Mouse (Mus musculus) forebrain, embryonic 12.5 days (tissue): ENCODE measurements around the gene Rufy1. TPM values are rescaled to one million over a fixed set of nuclear protein-coding genes. Genes with fewer than 3 reads are reported as not detected.

Experiments
- ATAC-seq: fragments of 200-750 bp; cut with Nextera tagmentation; 2 replicates; pipeline ENCODE4 v1.8.0; 2017; ENCODE audit warnings: moderate TSS enrichment; ENCODE audit not compliant: low FRiP score
- H3K27ac ChIP-seq: fragments of 300-500 bp; sonication (generic); 2 replicates; pipeline ENCODE4 v1.5.1; 2016; ENCODE audit warnings: mild to moderate bottlenecking
- H3K27me3 ChIP-seq: fragments of 300-500 bp; sonication (generic); 2 replicates; pipeline ENCODE4 v1.6.1; 2016; ENCODE audit warnings: mild to moderate bottlenecking
- H3K36me3 ChIP-seq: fragments of 300-500 bp; sonication (generic); replicated peaks from 2 replicates; pipeline ENCODE4 v1.6.1; 2016; ENCODE audit warnings: mild to moderate bottlenecking
- H3K4me1 ChIP-seq: fragments of 300-500 bp; sonication (generic); 2 replicates; pipeline ENCODE4 v1.6.1; 2016
- H3K4me2 ChIP-seq: fragments of 300-500 bp; sonication (generic); 2 replicates; pipeline ENCODE4 v1.6.1; 2016; ENCODE audit warnings: mild to moderate bottlenecking, moderate library complexity
- H3K4me3 ChIP-seq: fragments of 300-500 bp; sonication (generic); replicated peaks from 2 replicates; pipeline ENCODE4 v1.5.1; 2016; ENCODE audit warnings: mild to moderate bottlenecking
- H3K9ac ChIP-seq: fragments of 300-500 bp; sonication (generic); 2 replicates; pipeline ENCODE4 v1.6.1; 2016; ENCODE audit warnings: mild to moderate bottlenecking
- H3K9me3 ChIP-seq: fragments of 300-500 bp; sonication (generic); 2 replicates; pipeline ENCODE4 v1.6.1; 2016
- WGBS: fragments of 180-500 bp; shearing (Covaris S2); methylation state at CpG from one replicate; pipeline ENCODE4 v1.1.7; 2016; 5-methylcytosine and 5-hydroxymethylcytosine counted together
- polyA plus RNA-seq: library from polyadenylated mRNA; unstranded; fragments of >200 nt; fragmentation: Nextera tagmentation; extraction: Ambion mirVana; gene quantifications from 2 replicates; pipeline ENCODE4 v1.2.1, GENCODE M21; 2016

The Rufy1 gene
- polyA plus RNA-seq: 30.7 and 31.5 TPM in 2 replicates

DNA sequence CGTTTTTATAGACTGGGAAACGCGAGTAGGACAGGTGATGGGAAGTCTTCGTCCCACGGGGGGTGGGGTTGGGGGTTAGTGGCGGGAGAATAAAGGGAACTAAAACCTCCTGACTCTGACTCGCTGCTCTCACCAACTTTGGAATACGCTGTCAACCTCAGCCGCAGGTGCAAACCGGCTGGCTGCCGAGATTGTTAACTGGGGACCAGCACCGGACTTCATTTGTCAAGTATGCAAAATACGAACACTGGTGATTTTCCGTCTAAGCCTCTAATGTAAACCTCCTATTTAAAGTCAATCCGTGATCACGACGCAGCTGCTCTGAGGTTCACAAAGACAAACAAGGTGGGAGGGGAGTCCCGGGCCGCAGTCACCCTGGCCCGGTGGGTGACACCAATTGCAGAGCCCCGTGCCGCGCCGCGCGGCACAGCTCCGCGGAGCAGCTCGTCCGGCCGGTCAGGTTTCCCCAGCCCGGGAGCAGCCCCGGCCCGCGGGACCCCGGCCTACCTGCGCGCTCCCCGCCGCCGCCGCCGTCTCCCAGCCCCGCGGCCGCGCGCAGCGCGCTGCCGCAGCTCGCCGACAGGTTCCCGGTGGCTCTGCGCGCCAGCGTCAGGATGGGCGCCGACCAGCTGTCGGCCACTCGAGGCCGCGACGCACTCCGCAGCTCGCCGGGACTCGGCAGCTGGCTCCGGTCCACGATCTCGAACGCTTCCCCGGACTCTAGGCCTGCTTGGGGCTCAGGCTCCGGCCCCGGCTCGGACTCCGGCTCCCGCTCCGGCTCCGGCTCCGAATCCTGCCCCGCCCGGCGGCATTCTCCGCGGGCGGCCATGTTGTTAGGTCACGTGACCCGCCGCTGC is at the start of gene Rufy1:
Rufy1 (minus strand) TSS at position 849 of the 857 bp plus-strand sequence.
- H3K9me3 ChIP-seq: no peaks in the 10 kb centered on the region
- H3K36me3 ChIP-seq: no peaks in the 10 kb centered on the region
- peak within 1 kb of the TSS; percentile 93 for H3K27ac ChIP-seq
- peak within 1 kb of the TSS; percentile 85 for H3K9ac ChIP-seq
- peaks cover 7% of the 10 kb centered on the region; the same call in 1 of the 2 replicates for H3K4me1 ChIP-seq
- peak; percentile 88 for ATAC-seq
- H3K4me3 ChIP-seq: peak within 1 kb of the TSS; percentile 73
- no peaks in the 10 kb centered on the region for H3K27me3 ChIP-seq
- under 1% methylated on average over 90 of the region's 90 CpGs for WGBS
- peak within 1 kb of the TSS; percentile 57 for H3K4me2 ChIP-seq

DNA sequence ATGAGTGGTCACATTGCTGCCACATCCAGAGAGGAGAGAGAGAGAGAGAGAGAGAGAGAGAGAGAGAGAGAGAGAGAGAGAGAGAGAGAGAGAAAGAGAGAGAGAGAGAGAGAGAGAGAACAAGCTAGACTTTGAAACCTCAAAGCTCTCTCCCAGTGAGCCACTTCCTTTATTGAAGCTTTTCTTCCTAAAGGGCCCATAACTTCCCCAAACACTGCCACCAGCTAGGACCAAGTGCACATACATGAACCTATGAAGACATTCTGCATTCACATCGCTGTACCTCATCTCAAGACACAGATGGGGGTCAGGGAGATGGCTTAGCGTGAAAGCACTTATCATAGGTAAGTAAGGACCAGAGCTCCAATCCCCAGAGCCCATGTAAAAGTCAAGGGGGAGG is 47.1 kb upstream of the Rufy1 start:
- H3K9me3 ChIP-seq: no peaks in the 10 kb centered on the region
- 0 out of 2 replicates have a peak, but pooled peaks cover 3% of the 10 kb centered on the region for H3K27me3 ChIP-seq
- H3K4me2 ChIP-seq: no peak overlapping the region
- no peak overlapping the region for H3K4me3 ChIP-seq
- no peaks in the 10 kb centered on the region for H3K36me3 ChIP-seq
- no peak for ATAC-seq
- H3K27ac ChIP-seq: no peak overlapping the region
- 90% methylated on average over 2 of the region's 2 CpGs for WGBS
- H3K9ac ChIP-seq: no peak overlapping the region
- H3K4me1 ChIP-seq: peaks cover 22% of the 10 kb centered on the region

DNA sequence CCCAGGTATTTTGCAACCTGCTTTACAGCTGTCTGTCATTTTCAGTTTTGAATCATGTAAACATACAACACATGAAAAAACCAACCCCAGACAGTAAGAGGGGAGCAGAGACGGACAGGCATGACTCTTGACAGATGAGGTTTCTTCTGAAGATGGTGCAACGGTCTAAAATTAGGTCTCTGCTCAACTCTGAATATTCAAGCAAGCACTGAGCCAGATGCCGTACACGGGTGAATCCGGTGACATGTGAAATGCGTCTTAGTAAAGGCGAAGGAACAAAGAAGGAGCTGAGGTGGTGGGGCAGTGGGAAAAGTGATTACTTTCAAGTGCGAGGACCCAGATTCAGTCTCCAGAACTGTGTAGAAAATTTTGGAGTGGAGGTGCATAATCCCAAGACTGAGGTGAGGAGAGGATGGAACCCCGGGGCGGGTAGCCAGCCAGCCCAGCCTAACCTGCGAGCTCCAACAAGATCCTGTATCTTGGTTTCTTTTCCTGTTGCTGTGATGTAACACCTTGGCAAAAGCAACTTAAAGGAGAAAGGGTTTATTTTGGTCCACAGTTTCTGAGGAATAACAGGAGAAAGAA is 46.7 kb upstream of the Rufy1 start:
- H3K27ac ChIP-seq: peak overlapping the region; percentile 38; the same call in 1 of the 2 replicates
- no peak overlapping the region for H3K9ac ChIP-seq
- 0 out of 2 replicates have a peak, but pooled peaks cover 3% of the 10 kb centered on the region for H3K27me3 ChIP-seq
- WGBS: 73% methylated on average over 11 of the region's 11 CpGs
- H3K4me1 ChIP-seq: peaks cover 19% of the 10 kb centered on the region
- H3K36me3 ChIP-seq: no peaks in the 10 kb centered on the region
- no peak overlapping the region for H3K4me3 ChIP-seq
- no peaks in the 10 kb centered on the region for H3K9me3 ChIP-seq
- no peak for ATAC-seq
- no peak overlapping the region for H3K4me2 ChIP-seq

DNA sequence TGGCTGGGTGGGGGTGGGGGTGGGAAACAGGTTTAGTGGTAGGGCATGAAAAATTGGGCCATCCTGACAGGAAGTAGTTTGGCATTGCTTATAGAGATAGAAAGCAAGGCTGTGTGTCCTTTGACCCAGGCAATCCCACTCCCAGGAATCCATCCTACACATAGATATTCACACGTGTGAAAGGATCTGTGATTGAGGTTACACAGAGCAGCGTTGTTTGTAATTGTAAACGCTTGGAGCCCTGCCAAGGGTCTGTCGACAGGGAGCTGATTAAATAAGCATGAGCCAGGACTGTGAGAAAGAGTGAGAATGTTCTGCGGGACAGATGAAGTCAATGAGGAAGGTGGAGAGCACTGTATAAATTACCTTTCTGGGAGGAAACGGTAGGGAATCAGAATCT is 46.0 kb upstream of the Rufy1 start:
- H3K27me3 ChIP-seq: 0 out of 2 replicates have a peak, but pooled peaks cover 3% of the 10 kb centered on the region
- peak; percentile 85; the same call in 1 of the 2 replicates for ATAC-seq
- H3K9ac ChIP-seq: no peak overlapping the region
- no peaks in the 10 kb centered on the region for H3K36me3 ChIP-seq
- no peak overlapping the region for H3K4me2 ChIP-seq
- peaks cover 16% of the 10 kb centered on the region for H3K4me1 ChIP-seq
- H3K4me3 ChIP-seq: no peak overlapping the region
- H3K9me3 ChIP-seq: no peaks in the 10 kb centered on the region
- 15% methylated on average over 6 of the region's 6 CpGs for WGBS
- H3K27ac ChIP-seq: peak overlapping the region; percentile 38; the same call in 1 of the 2 replicates

DNA sequence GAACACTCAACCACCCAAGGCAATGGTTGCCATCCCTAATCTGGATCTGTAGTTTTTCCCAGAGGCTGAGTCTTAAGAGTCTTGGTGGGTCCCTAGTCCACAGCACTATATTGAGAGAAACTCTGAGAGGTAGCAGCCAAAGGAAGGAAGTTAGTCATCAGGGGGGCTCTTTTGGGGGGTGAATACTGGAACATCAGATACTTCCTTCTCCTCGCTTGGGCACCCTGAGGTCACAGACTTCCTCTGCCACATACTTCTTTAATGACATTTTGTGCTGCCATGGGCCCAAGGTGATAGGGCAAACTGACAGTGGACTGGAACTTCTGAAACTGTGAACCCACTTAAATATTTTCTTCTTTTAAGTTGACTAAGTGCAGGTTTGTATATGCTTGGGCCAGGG is 43.0 kb upstream of the Rufy1 start:
- peaks cover 16% of the 10 kb centered on the region for H3K4me1 ChIP-seq
- WGBS: 86% methylated on average over 1 of the region's 1 CpGs

DNA sequence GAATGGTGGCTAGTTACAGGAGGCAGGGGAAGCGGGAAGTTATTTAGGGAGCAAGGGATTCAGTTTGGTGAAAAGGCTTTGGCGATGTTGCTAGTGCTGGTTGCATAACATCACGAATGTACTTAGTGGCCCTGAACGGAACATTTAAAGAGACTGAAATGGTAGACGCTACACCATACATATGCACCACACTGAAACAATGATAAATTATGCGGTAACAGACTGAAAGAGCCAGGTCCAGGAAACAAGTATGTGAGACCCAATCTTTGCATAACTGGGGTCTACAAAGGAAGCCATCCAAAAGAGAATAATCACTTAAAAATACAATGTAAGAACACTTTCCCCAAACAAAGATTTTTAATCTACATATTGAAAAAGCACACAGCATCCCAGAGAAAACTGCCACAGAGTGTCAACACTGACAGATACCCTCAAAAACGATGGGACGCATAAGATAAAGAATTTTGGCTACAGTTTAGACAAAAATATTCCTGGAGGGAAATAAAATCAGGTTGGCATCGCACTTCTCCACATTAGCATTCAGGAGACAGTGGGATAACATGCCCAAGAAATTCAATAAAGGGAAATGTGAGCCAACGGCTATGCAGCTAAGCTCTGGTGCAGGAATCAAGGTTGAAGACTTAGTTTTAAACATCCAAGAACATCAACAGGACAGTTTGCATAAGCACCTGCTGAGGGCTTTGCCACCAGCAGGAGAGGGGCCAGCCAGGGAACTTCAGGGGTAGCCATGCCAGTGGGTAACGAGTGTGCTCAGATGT is 41.4 kb upstream of the Rufy1 start:
- no peaks in the 10 kb centered on the region for H3K36me3 ChIP-seq
- no peak overlapping the region for H3K4me3 ChIP-seq
- H3K27ac ChIP-seq: no peak overlapping the region
- H3K27me3 ChIP-seq: no peaks in the 10 kb centered on the region
- H3K4me2 ChIP-seq: no peak overlapping the region
- peaks cover 12% of the 10 kb centered on the region for H3K4me1 ChIP-seq
- WGBS: 82% methylated on average over 11 of the region's 11 CpGs
- no peak for ATAC-seq
- H3K9me3 ChIP-seq: peaks cover 10% of the 10 kb centered on the region
- H3K9ac ChIP-seq: no peak overlapping the region

More for the DNA sequence above, 43.0 kb upstream of the Rufy1 start:
- H3K36me3 ChIP-seq: no peaks in the 10 kb centered on the region
- no peak overlapping the region for H3K9ac ChIP-seq
- H3K27me3 ChIP-seq: 0 out of 2 replicates have a peak, but pooled peaks cover 3% of the 10 kb centered on the region
- H3K4me2 ChIP-seq: no peak overlapping the region
- no peak overlapping the region for H3K27ac ChIP-seq
- no peak overlapping the region for H3K4me3 ChIP-seq
- H3K9me3 ChIP-seq: peaks cover 10% of the 10 kb centered on the region
- ATAC-seq: no peak

DNA sequence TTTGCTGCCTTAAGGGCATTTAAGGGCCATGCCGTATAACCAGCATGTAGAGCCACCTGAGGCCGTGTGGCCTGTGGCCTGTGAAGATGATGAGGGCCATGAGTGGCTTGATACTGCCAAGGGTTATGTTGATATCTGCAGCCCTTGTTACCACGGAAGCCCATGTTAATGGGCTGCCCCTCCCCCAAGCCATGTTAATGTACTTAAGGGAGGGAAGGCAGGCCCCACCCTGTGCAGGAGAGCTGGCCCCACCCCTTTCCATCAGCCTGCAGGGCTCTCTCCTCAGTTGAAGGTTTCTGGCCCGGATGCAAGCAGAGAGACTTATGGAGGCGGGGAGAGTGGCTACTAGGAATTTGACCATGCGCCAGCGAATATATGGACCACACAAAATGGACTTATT is 30.6 kb upstream of the Rufy1 start:
- H3K4me2 ChIP-seq: no peak overlapping the region
- no peaks in the 10 kb centered on the region for H3K36me3 ChIP-seq
- 87% methylated on average over 7 of the region's 7 CpGs for WGBS
- peaks cover 14% of the 10 kb centered on the region for H3K4me1 ChIP-seq
- no peak overlapping the region for H3K9ac ChIP-seq
- H3K27ac ChIP-seq: no peak overlapping the region
- H3K4me3 ChIP-seq: no peak overlapping the region
- H3K9me3 ChIP-seq: no peaks in the 10 kb centered on the region
- peaks cover 12% of the 10 kb centered on the region for H3K27me3 ChIP-seq
- no peak for ATAC-seq

DNA sequence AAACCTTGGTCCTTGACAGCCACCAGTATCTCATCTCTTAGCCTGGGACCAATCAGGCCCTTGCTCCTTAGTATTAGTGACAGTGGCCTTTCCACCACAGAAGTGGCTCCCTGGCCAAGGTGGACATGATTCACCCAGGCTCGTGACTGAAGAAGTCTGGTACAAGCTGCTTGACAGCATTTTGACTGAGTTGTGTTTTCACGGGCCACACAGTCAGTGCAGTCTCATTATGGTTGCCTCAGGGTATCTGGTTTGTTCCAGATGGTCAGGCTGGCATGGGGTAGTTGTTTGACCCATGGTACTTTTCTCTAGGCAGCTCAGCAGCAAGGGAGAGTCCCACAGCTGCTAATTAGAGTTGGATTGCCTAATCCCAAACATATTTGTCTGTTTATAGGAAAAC is 28.3 kb upstream of the Rufy1 start:
- no peaks in the 10 kb centered on the region for H3K9me3 ChIP-seq
- 61% methylated on average over 2 of the region's 2 CpGs for WGBS
- ATAC-seq: no peak
- H3K4me2 ChIP-seq: no peak overlapping the region
- no peak overlapping the region for H3K9ac ChIP-seq
- H3K4me3 ChIP-seq: no peak overlapping the region
- peaks cover 15% of the 10 kb centered on the region for H3K4me1 ChIP-seq
- peaks cover 18% of the 10 kb centered on the region for H3K27me3 ChIP-seq
- H3K27ac ChIP-seq: no peak overlapping the region
- H3K36me3 ChIP-seq: no peaks in the 10 kb centered on the region

DNA sequence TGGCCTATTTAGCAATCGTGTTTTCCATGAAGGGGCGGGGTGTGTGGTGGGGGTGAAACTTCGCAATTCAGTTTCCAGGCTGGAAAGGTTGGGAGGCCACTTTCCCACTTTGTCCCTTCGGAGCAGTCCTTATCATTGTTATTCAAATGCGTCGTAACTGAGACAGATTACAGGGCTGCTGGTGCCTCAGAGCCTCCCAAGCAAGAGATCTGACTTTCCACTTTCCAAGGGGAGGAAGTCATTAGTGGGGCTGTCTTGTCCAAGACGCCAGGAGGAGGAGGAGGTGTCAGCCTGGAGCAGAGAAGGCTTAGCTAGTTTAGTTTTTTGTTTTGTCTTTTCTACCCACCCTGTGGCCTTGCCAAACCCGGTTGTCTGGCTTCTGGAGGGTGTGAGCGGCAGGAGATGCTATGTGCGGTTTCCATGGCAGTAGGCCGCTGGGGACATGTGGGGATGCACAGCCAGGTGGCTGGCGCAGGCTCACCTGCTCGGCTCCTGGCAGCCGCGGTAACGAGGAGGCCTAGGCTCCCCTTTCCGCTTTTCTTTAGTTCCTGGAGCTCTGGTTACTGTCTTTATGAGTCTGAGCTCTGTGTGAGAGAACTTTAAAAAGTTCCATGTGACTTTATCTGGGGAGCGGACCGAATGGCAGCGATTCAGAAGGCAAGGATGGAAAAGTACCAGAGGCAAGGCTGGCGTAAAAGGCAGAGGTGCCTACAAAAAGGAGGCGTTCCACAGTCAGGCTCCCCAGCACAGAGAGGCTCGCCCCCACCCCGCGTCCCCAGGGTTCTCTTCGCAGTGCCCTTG is 26.4 kb upstream of the Rufy1 start:
- Histone ChIP-seq H3K36me3 (no peaks in the 10 kb centered on the region), H3K4me1 (peaks cover 15% of the 10 kb centered on the region), H3K27me3 (peaks cover 18% of the 10 kb centered on the region), H3K9ac (no peak overlapping the region), H3K4me3 (no peak overlapping the region), H3K9me3 (no peaks in the 10 kb centered on the region), H3K4me2 (peak overlapping the region; percentile 50), H3K27ac (no peak overlapping the region)
- WGBS: 2% methylated on average over 26 of the region's 26 CpGs
- peak; percentile 41; the same call in 1 of the 2 replicates for ATAC-seq

DNA sequence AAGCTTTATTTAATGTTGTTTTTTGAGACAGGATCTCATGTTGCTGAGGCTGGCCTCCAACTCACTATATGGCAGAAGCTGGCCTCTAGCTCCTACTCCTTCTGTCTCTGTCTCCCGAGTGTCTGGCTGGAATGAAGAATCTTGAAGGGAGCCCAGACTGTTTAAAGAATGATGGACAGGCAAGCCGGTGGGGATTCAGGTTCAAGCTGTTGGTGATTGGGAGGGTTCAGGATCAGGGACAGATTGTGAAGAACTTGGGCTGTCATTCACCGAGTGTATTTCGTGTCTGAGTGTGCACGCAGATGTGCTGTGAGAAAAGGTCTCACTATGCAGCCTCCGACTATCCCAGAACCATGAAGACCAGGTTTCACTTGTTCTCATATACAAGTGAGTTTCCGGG is 25.5 kb upstream of the Rufy1 start:
- H3K36me3 ChIP-seq: no peaks in the 10 kb centered on the region
- H3K4me2 ChIP-seq: peak overlapping the region; percentile 50
- H3K27ac ChIP-seq: no peak overlapping the region
- no peaks in the 10 kb centered on the region for H3K9me3 ChIP-seq
- H3K4me1 ChIP-seq: peaks cover 15% of the 10 kb centered on the region
- peaks cover 18% of the 10 kb centered on the region for H3K27me3 ChIP-seq
- H3K4me3 ChIP-seq: no peak overlapping the region
- ATAC-seq: no peak
- H3K9ac ChIP-seq: no peak overlapping the region
- 47% methylated on average over 7 of the region's 7 CpGs for WGBS

DNA sequence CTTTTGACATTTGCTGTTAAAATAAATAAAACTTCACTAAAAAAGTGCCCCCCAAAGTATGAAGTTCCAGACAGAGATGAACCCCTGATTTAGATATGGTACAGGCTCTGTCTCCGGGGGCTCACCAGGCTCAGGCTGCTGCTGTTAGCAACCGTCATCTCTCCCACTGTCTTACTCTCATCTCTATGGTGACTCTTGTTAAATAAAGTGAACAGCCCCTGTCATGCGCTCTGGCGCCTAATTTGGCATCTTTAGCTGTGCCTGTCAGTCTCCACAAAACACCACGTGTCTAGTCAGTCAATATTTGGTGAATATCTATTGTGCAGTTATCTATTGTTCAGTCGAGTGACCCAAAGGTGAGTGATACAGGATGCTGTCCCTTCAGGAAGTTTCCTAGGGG is 24.0 kb upstream of the Rufy1 start:
- Histone ChIP-seq H3K27me3 (peaks cover 18% of the 10 kb centered on the region), H3K27ac (no peak overlapping the region), H3K4me3 (no peak overlapping the region), H3K36me3 (no peaks in the 10 kb centered on the region), H3K4me1 (peaks cover 15% of the 10 kb centered on the region), H3K4me2 (no peak overlapping the region), H3K9me3 (no peaks in the 10 kb centered on the region), H3K9ac (no peak overlapping the region)
- WGBS: 58% methylated on average over 6 of the region's 6 CpGs
- ATAC-seq: no peak
